Mouse (Mus musculus): ENCODE results near the gene Sapcd1.
"Not testable (repeated sequence)": the region's sequence is repeated elsewhere in the genome, so short reads cannot be mapped to it uniquely, and the experiment has no call there.

GRCm38 (mm10) chr17:34995192-34995591 lies 32.6 kb downstream of the Sapcd1 start:
- TF ChIP-seq CTCF (IDR thresholded peaks at IDR 0.05; ENCODE audit: control insufficient read depth, insufficient read depth, low read length); POLR2A (IDR thresholded peaks at IDR 0.05; ENCODE audit: borderline replicate concordance, control insufficient read depth, low read depth, low read length): not testable (repeated sequence)

Data from bone marrow, adult 2 months (tissue).